Mouse (Mus musculus) MEL (cell line): ENCODE results near the gene Loxl3. TPM values are rescaled to one million over a fixed set of nuclear protein-coding genes. Genes with fewer than 3 reads are reported as not detected.

ENCODE experiments used
- DNase-seq: peaks from one replicate; pipeline ENCODE4 v3.0.0; 2011; ENCODE audit warnings: low read depth, low spot score
- H3K27ac ChIP-seq: 2 replicates; pipeline ENCODE4 v1.5.1; 2012; ENCODE audit warnings: low read depth, mild to moderate bottlenecking, control low read depth, low read length, moderate library complexity; ENCODE audit not compliant: control insufficient read depth
- H3K27me3 ChIP-seq, 2 experiments: fragments of 150-350 bp in 1 of 2; sonication (generic) in 1 of 2; 2 replicates each; pipeline ENCODE4 v1.6.1; 2012; ENCODE audit warnings: low read length in 2 of 2, mild to moderate bottlenecking in 2 of 2, improper control_type of control experiment in 1 of 2, moderate library complexity in 1 of 2; ENCODE audit not compliant: insufficient read depth in 2 of 2, control insufficient read depth in 1 of 2
- H3K36me3 ChIP-seq, 2 experiments: 2 replicates each; pipeline ENCODE4 v1.6.1; 2012 to 2014; ENCODE audit warnings: low read length in 2 of 2, improper control_type of control experiment in 1 of 2, inconsistent platforms in 1 of 2, mild to moderate bottlenecking in 1 of 2; ENCODE audit not compliant: insufficient read depth in 2 of 2, control insufficient read depth in 1 of 2
- H3K4me1 ChIP-seq, 2 experiments: fragments of 150-350 bp in 1 of 2; sonication (generic) in 1 of 2; 2 replicates each; pipeline ENCODE4 v1.6.1; 2012; ENCODE audit warnings: low read length in 2 of 2, improper control_type of control experiment in 1 of 2, mild to moderate bottlenecking in 1 of 2; ENCODE audit not compliant: insufficient read depth in 2 of 2, control insufficient read depth in 1 of 2
- H3K4me3 ChIP-seq, 2 experiments: fragments of 150-350 bp in 1 of 2; sonication (generic) in 1 of 2; 2 replicates each; pipeline ENCODE4 v1.5.1; 2012; ENCODE audit warnings: low read depth in 2 of 2, low read length in 2 of 2, mild to moderate bottlenecking in 2 of 2, moderate library complexity in 2 of 2, control low read depth in 1 of 2, improper control_type of control experiment in 1 of 2; ENCODE audit not compliant: control insufficient read depth in 1 of 2, insufficient read depth in 1 of 2
- H3K79me2 ChIP-seq: 2 replicates; pipeline ENCODE4 v1.6.1; 2012; ENCODE audit warnings: mild to moderate bottlenecking, low read length, moderate library complexity; ENCODE audit not compliant: control insufficient read depth, poor library complexity, insufficient read depth
- H3K9ac ChIP-seq: 2 replicates; pipeline ENCODE4 v1.6.1; 2012; ENCODE audit warnings: low read depth, mild to moderate bottlenecking, control low read depth, low read length, moderate library complexity; ENCODE audit not compliant: control insufficient read depth, poor library complexity, severe bottlenecking
- H3K9me3 ChIP-seq: fragments of 150-350 bp; sonication (generic); replicated peaks from 2 replicates; pipeline ENCODE4 v1.6.1; 2012; ENCODE audit warnings: mild to moderate bottlenecking, low read length, improper control_type of control experiment, moderate library complexity; ENCODE audit not compliant: insufficient read depth
- CHD2 ChIP-seq: IDR thresholded peaks from 2 replicates; pipeline ENCODE4 v1.6.1; 2011; ENCODE audit warnings: low read length, improper control_type of control experiment
- CTCF ChIP-seq, 3 experiments: IDR thresholded peaks in 2 of 3; conservative IDR thresholded peaks in 1 of 3; 2 replicates each; pipeline ENCODE4 v1.5.1; 2011 to 2012; ENCODE audit warnings: low read length in 3 of 3, low read depth in 2 of 3, mild to moderate bottlenecking in 2 of 3, improper control_type of control experiment in 1 of 3, inconsistent platforms in 1 of 3, mixed read lengths in 1 of 3, moderate library complexity in 1 of 3; ENCODE audit not compliant: control insufficient read depth in 1 of 3, insufficient read depth in 1 of 3, poor library complexity in 1 of 3, severe bottlenecking in 1 of 3
- E2F4 ChIP-seq: IDR thresholded peaks from 2 replicates; pipeline ENCODE4 v1.6.1; 2011; ENCODE audit warnings: low read depth, low read length, improper control_type of control experiment, borderline replicate concordance
- ELF1 ChIP-seq: IDR thresholded peaks from 2 replicates; pipeline ENCODE4 v1.6.1; 2014; ENCODE audit warnings: low read depth, mild to moderate bottlenecking, inconsistent platforms, low read length, improper control_type of control experiment, moderate library complexity
- HCFC1 ChIP-seq: IDR thresholded peaks from 2 replicates; pipeline ENCODE4 v1.6.1; 2012; ENCODE audit warnings: low read depth, mild to moderate bottlenecking, inconsistent platforms, low read length, improper control_type of control experiment, moderate library complexity
- MAFK ChIP-seq: IDR thresholded peaks from 2 replicates; pipeline ENCODE4 v1.6.1; 2011; ENCODE audit warnings: low read depth, mild to moderate bottlenecking, low read length, improper control_type of control experiment, borderline replicate concordance
- MAX ChIP-seq: IDR thresholded peaks from 2 replicates; pipeline ENCODE4 v1.6.1; 2011; ENCODE audit warnings: low read length, improper control_type of control experiment
- MAZ ChIP-seq: IDR thresholded peaks from 2 replicates; pipeline ENCODE4 v1.6.1; 2012; ENCODE audit warnings: low read depth, mild to moderate bottlenecking, inconsistent platforms, low read length, improper control_type of control experiment
- MXI1 ChIP-seq: IDR thresholded peaks from 2 replicates; pipeline ENCODE4 v1.6.1; 2011; ENCODE audit warnings: mild to moderate bottlenecking, low read depth, low read length, improper control_type of control experiment
- MYC ChIP-seq: IDR thresholded peaks from 2 replicates; pipeline ENCODE4 v1.6.1; 2011; ENCODE audit warnings: low read depth, mild to moderate bottlenecking, low read length, improper control_type of control experiment, moderate library complexity
- NELFE ChIP-seq: IDR thresholded peaks from 2 replicates; pipeline ENCODE4 v1.6.1; 2011; ENCODE audit warnings: low read depth, low read length, improper control_type of control experiment
- NRF1 ChIP-seq: IDR thresholded peaks from 2 replicates; pipeline ENCODE4 v1.6.1; 2014; ENCODE audit warnings: low read depth, mild to moderate bottlenecking, inconsistent platforms, low read length, improper control_type of control experiment, moderate library complexity; ENCODE audit not compliant: poor library complexity, insufficient read depth, severe bottlenecking
- POLR2A ChIP-seq, 2 experiments: IDR thresholded peaks; 2 replicates each; pipeline ENCODE4 v1.6.1; 2011 to 2012; ENCODE audit warnings: low read length in 2 of 2, mild to moderate bottlenecking in 2 of 2, control low read depth in 1 of 2, improper control_type of control experiment in 1 of 2, low read depth in 1 of 2, moderate library complexity in 1 of 2; ENCODE audit not compliant: control insufficient read depth in 1 of 2, insufficient read depth in 1 of 2, poor library complexity in 1 of 2
- POLR2AphosphoS2 ChIP-seq: IDR thresholded peaks from 2 replicates; pipeline ENCODE4 v1.6.1; 2011; ENCODE audit warnings: low read length, improper control_type of control experiment
- RAD21 ChIP-seq: IDR thresholded peaks from 2 replicates; pipeline ENCODE4 v1.6.1; 2011; ENCODE audit warnings: mild to moderate bottlenecking, low read depth, low read length, improper control_type of control experiment
- RCOR1 ChIP-seq: IDR thresholded peaks from 2 replicates; pipeline ENCODE4 v1.6.1; 2012; ENCODE audit warnings: low read depth, mild to moderate bottlenecking, inconsistent platforms, low read length, improper control_type of control experiment
- SMC3 ChIP-seq: IDR thresholded peaks from 2 replicates; pipeline ENCODE4 v1.6.1; 2011; ENCODE audit warnings: low read depth, low read length, improper control_type of control experiment
- TAL1 ChIP-seq: IDR thresholded peaks from 2 replicates; pipeline ENCODE4 v1.6.1; 2012; ENCODE audit warnings: mild to moderate bottlenecking, inconsistent platforms, low read length, moderate library complexity, mixed read lengths
- TBP ChIP-seq: IDR thresholded peaks from 2 replicates; pipeline ENCODE4 v1.8.0; 2011; ENCODE audit warnings: low read depth, low read length, improper control_type of control experiment
- TCF12 ChIP-seq: IDR thresholded peaks from 2 replicates; pipeline ENCODE4 v1.6.1; 2014; ENCODE audit warnings: low read depth, mild to moderate bottlenecking, inconsistent platforms, low read length, improper control_type of control experiment, moderate library complexity
- UBTF ChIP-seq: IDR thresholded peaks from 2 replicates; pipeline ENCODE4 v1.6.1; 2012; ENCODE audit warnings: low read depth, mild to moderate bottlenecking, inconsistent platforms, low read length, improper control_type of control experiment, moderate library complexity, borderline replicate concordance; ENCODE audit not compliant: insufficient read depth
- USF1 ChIP-seq: IDR thresholded peaks from 2 replicates; pipeline ENCODE4 v1.6.1; 2014; ENCODE audit warnings: low read depth, mild to moderate bottlenecking, inconsistent platforms, low read length, improper control_type of control experiment, moderate library complexity
- USF2 ChIP-seq, 2 experiments: IDR thresholded peaks; 2 replicates each; pipeline ENCODE4 v1.6.1; 2011 to 2012; ENCODE audit warnings: improper control_type of control experiment in 2 of 2, low read length in 2 of 2, borderline replicate concordance in 1 of 2, inconsistent platforms in 1 of 2, low read depth in 1 of 2, mild to moderate bottlenecking in 1 of 2; ENCODE audit not compliant: insufficient read depth in 1 of 2
- ZKSCAN1 ChIP-seq: IDR thresholded peaks from 2 replicates; pipeline ENCODE4 v1.6.1; 2012; ENCODE audit warnings: low read depth, mild to moderate bottlenecking, inconsistent platforms, low read length, improper control_type of control experiment, moderate library complexity
- polyA plus RNA-seq, 2 experiments: library from polyadenylated mRNA; stranded (reverse) in 1 of 2; unstranded in 1 of 2; fragments of >175 nt in 1 of 2; fragments of >200 nt in 1 of 2; gene quantifications; 2 replicates each; pipeline versions ENCODE4 v1.2.1 to v1.2.4; 2012; ENCODE audit warnings: low replicate concordance in 2 of 2, low read depth in 1 of 2; ENCODE audit not compliant: insufficient read length in 2 of 2, insufficient read depth in 1 of 2, missing spikeins in 1 of 2
- total RNA-seq: library from RNA; depleted of rRNA; stranded (reverse); fragments of 300-350 nt; gene quantifications from 2 replicates; pipeline ENCODE4 v1.2.3, GENCODE M21; 2012

Loxl3 gene
- total and polyA plus RNA-seq, 3 experiments: 0.77 to 1.0 TPM; not detected in 1

DNA sequence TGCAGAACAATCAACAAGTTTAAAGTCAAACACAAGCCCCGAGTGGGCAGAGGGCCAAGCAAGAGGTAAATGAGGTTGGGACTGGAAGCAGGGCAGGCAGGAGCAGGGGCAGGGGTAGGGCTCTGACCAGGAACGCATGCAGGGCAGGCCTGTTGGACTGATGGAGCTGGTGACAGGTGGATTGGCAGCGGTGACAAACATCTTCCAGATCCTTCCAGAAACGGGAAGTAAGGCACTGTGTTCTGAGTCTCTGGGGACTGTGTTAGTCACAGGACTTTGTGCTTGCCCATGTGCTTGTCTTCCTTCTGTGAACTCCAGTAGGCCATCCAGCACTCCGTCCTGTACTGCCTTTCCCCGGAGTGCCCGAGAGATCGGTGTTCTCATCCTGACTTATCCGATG lies 10.8 kb downstream of the Loxl3 start:
- TF ChIP-seq E2F4 (no peak), UBTF (peak; percentile 83; the same call in 1 of the 2 replicates), CHD2 (no peak), RCOR1 (no peak), MAX (0 out of 2 replicates have a peak, but pooled peaks have one; percentile 28), ELF1 (no peak), SMC3 (no peak), MYC (0 out of 2 replicates have a peak, but pooled peaks have one; percentile 56), TBP (peak; percentile 94), MAZ (no peak), MAFK (no peak), USF2 (IDR thresholded peaks at IDR 0.05; ENCODE audit: borderline replicate concordance in 1 of 2, insufficient read depth in 1 of 2, low read depth in 1 of 2, low read length in 2 of 2) (no peak)
- 0 out of 4 replicates have a peak, but pooled peaks cover 0 to 3% of the 10 kb centered on the region in 2 experiments for H3K4me1 ChIP-seq
- H3K36me3 ChIP-seq: peaks cover 0 to 2% of the 10 kb centered on the region in 2 experiments; a peak in 1 of 4 replicates
- no peaks in the 10 kb centered on the region for H3K27me3 ChIP-seq
- H3K9me3 ChIP-seq: no peaks in the 10 kb centered on the region
- no peak overlapping the region for H3K9ac ChIP-seq
- DNase-seq: peak; percentile 79
- no peak overlapping the region for H3K4me3 ChIP-seq
- no peak overlapping the region for H3K27ac ChIP-seq
- no peaks in the 10 kb centered on the region for H3K79me2 ChIP-seq

- no peaks in the 10 kb centered on the region for H3K9me3 ChIP-seq
- no peak overlapping the region for H3K27ac ChIP-seq
- no peak for DNase-seq
- peaks cover 19% of the 10 kb centered on the region for H3K79me2 ChIP-seq
- TF ChIP-seq E2F4 (no peak), RCOR1 (no peak), POLR2A (IDR thresholded peaks at IDR 0.05; ENCODE audit: control insufficient read depth in 1 of 2, insufficient read depth in 1 of 2, low read depth in 1 of 2, low read length in 2 of 2, poor library complexity in 1 of 2) (no peak; a peak in 1 of 4 replicates), MAX (no peak), CTCF (IDR thresholded peaks at IDR 0.05 in 2 of 3, conservative IDR thresholded peaks at IDR 0.05 in 1 of 3; ENCODE audit: control insufficient read depth in 1 of 3, insufficient read depth in 1 of 3, low read depth in 2 of 3, low read length in 3 of 3, poor library complexity in 1 of 3, severe bottlenecking in 1 of 3) (no peak), TAL1 (no peak), SMC3 (0 out of 2 replicates have a peak, but pooled peaks have one; percentile 6), TCF12 (no peak), USF2 (IDR thresholded peaks at IDR 0.05; ENCODE audit: borderline replicate concordance in 1 of 2, insufficient read depth in 1 of 2, low read depth in 1 of 2, low read length in 2 of 2) (no peak), POLR2AphosphoS2 (0 out of 2 replicates have a peak, but pooled peaks have one; percentile 9), HCFC1 (no peak), ZKSCAN1 (no peak), USF1 (no peak), UBTF (no peak), RAD21 (no peak), NELFE (no peak), NRF1 (no peak), MXI1 (no peak)
- TF ChIP-seq, all 39 proteins: peak for 2
- H3K36me3 ChIP-seq: peaks cover 0 to 9% of the 10 kb centered on the region in 2 experiments; a peak in 3 of 4 replicates
- H3K4me3 ChIP-seq: no peak overlapping the region
- peaks cover 0 to 10% of the 10 kb centered on the region in 2 experiments; a peak in 2 of 4 replicates for H3K4me1 ChIP-seq
- no peak overlapping the region for H3K9ac ChIP-seq
- H3K27me3 ChIP-seq: no peaks in the 10 kb centered on the region
Measured at GRCm38 (mm10) chr6:83049367-83049766, 15.4 kb downstream of the Loxl3 start.
